Mouse (Mus musculus) heart, embryonic 15.5 days (tissue): ENCODE measurements at regions not wholly inside any gene's neighbourhood (a gene's known extent, or its start where the extent isn't known, plus 50 kb on each side); places are given as distances from the start of the nearest gene placed in this dataset.

Source experiments
- ATAC-seq: fragments of 200-750 bp; cut with Nextera tagmentation; replicated peaks from 2 replicates; pipeline ENCODE4 v1.8.0; 2017; ENCODE audit warnings: low read depth, moderate TSS enrichment; ENCODE audit not compliant: insufficient number of reproducible peaks, insufficient read depth, low FRiP score
- H3K27ac ChIP-seq: fragments of 300-500 bp; sonication (generic); 2 replicates; pipeline ENCODE4 v1.5.1; 2015; ENCODE audit warnings: mild to moderate bottlenecking, inconsistent platforms
- H3K27me3 ChIP-seq: fragments of 300-500 bp; sonication (generic); 2 replicates; pipeline ENCODE4 v1.6.1; 2015; ENCODE audit warnings: inconsistent platforms
- H3K36me3 ChIP-seq: fragments of 300-500 bp; sonication (generic); 2 replicates; pipeline ENCODE4 v1.6.1; 2015; ENCODE audit warnings: mild to moderate bottlenecking, inconsistent platforms
- H3K4me1 ChIP-seq: fragments of 300-500 bp; sonication (generic); replicated peaks from 2 replicates; pipeline ENCODE4 v1.6.1; 2015; ENCODE audit warnings: inconsistent platforms
- H3K4me2 ChIP-seq: fragments of 300-500 bp; sonication (generic); 2 replicates; pipeline ENCODE4 v1.6.1; 2015; ENCODE audit warnings: inconsistent platforms, mild to moderate bottlenecking, moderate library complexity
- H3K4me3 ChIP-seq: fragments of 300-500 bp; sonication (generic); 2 replicates; pipeline ENCODE4 v1.5.1; 2015; ENCODE audit warnings: mild to moderate bottlenecking, inconsistent platforms
- H3K9ac ChIP-seq: fragments of 300-500 bp; sonication (generic); 2 replicates; pipeline ENCODE4 v1.6.1; 2015; ENCODE audit warnings: mild to moderate bottlenecking, inconsistent platforms
- H3K9me3 ChIP-seq: fragments of 300-500 bp; sonication (generic); replicated peaks from 2 replicates; pipeline ENCODE4 v1.6.1; 2016; ENCODE audit warnings: inconsistent platforms
- WGBS: fragments of 180-500 bp; shearing (Covaris S2); methylation state at CpG from one replicate; pipeline ENCODE4 v1.1.7; 2015; ENCODE audit warnings: mixed read lengths; 5-methylcytosine and 5-hydroxymethylcytosine counted together

- WGBS = 60% methylated on average over 2 of the region's 2 CpGs
- Histone ChIP-seq H3K36me3 (no peaks in the 10 kb centered on the region), H3K4me2 (no peak overlapping the region), H3K27ac (no peak overlapping the region), H3K9ac (no peak overlapping the region), H3K9me3 (no peaks in the 10 kb centered on the region), H3K4me1 (no peaks in the 10 kb centered on the region), H3K27me3 (no peaks in the 10 kb centered on the region), H3K4me3 (no peak overlapping the region)
- no peak for ATAC-seq
Observed at GRCm38 (mm10) chr11:45750249-45750648, 101.6 kb upstream of the Clint1 start.

GRCm38 (mm10) chr11:45752237-45752636 is 99.6 kb upstream of the Clint1 start:
- H3K36me3 ChIP-seq = no peaks in the 10 kb centered on the region
- H3K27ac ChIP-seq = no peak overlapping the region
- no peaks in the 10 kb centered on the region for H3K4me1 ChIP-seq
- 26% methylated on average over 1 of the region's 1 CpGs for WGBS
- no peak overlapping the region for H3K9ac ChIP-seq
- H3K4me3 ChIP-seq = no peak overlapping the region
- no peaks in the 10 kb centered on the region for H3K9me3 ChIP-seq
- no peak overlapping the region for H3K4me2 ChIP-seq
- ATAC-seq = no peak
- H3K27me3 ChIP-seq = no peaks in the 10 kb centered on the region

GRCm38 (mm10) chr11:45752791-45753190 is 99.1 kb upstream of the Clint1 start:
- Histone ChIP-seq H3K4me1 (no peaks in the 10 kb centered on the region), H3K27ac (no peak overlapping the region), H3K36me3 (no peaks in the 10 kb centered on the region), H3K9me3 (no peaks in the 10 kb centered on the region), H3K4me3 (no peak overlapping the region), H3K9ac (no peak overlapping the region), H3K27me3 (no peaks in the 10 kb centered on the region), H3K4me2 (no peak overlapping the region)
- 63% methylated on average over 2 of the region's 2 CpGs for WGBS
- ATAC-seq = no peak

- H3K36me3 ChIP-seq = no peaks in the 10 kb centered on the region
- 0 out of 2 replicates have a peak, but pooled peaks cover 5% of the 10 kb centered on the region for H3K4me1 ChIP-seq
- H3K27me3 ChIP-seq = no peaks in the 10 kb centered on the region
- H3K27ac ChIP-seq = no peak overlapping the region
- ATAC-seq = no peak
- no peak overlapping the region for H3K4me3 ChIP-seq
- H3K4me2 ChIP-seq = no peak overlapping the region
- H3K9ac ChIP-seq = no peak overlapping the region
- WGBS = 43% methylated on average over 4 of the region's 4 CpGs
- no peaks in the 10 kb centered on the region for H3K9me3 ChIP-seq
Observed at GRCm38 (mm10) chr11:45767081-45767480, 84.8 kb upstream of the Clint1 start.

GRCm38 (mm10) chr11:45782435-45782834 is 69.4 kb upstream of the Clint1 start:
- 76% methylated on average over 4 of the region's 4 CpGs for WGBS

GRCm38 (mm10) chr11:45785806-45786205 is 66.0 kb upstream of the Clint1 start:
- WGBS = 90% methylated on average over 9 of the region's 9 CpGs
- H3K27ac ChIP-seq = no peak overlapping the region
- no peak overlapping the region for H3K4me3 ChIP-seq
- ATAC-seq = no peak
- H3K36me3 ChIP-seq = no peaks in the 10 kb centered on the region
- H3K27me3 ChIP-seq = no peaks in the 10 kb centered on the region
- H3K9ac ChIP-seq = no peak overlapping the region
- no peak overlapping the region for H3K4me2 ChIP-seq
- H3K4me1 ChIP-seq = no peaks in the 10 kb centered on the region
- no peaks in the 10 kb centered on the region for H3K9me3 ChIP-seq

More at GRCm38 (mm10) chr11:45782435-45782834, 69.4 kb upstream of the Clint1 start:
- no peak overlapping the region for H3K4me3 ChIP-seq
- H3K4me2 ChIP-seq = no peak overlapping the region
- no peaks in the 10 kb centered on the region for H3K4me1 ChIP-seq
- ATAC-seq = no peak
- H3K9ac ChIP-seq = no peak overlapping the region
- no peaks in the 10 kb centered on the region for H3K27me3 ChIP-seq
- H3K36me3 ChIP-seq = no peaks in the 10 kb centered on the region
- H3K9me3 ChIP-seq = no peaks in the 10 kb centered on the region
- no peak overlapping the region for H3K27ac ChIP-seq

- WGBS = 85% methylated on average over 5 of the region's 5 CpGs
- Histone ChIP-seq H3K27ac (no peak overlapping the region), H3K4me3 (no peak overlapping the region), H3K4me1 (no peaks in the 10 kb centered on the region), H3K36me3 (no peaks in the 10 kb centered on the region), H3K4me2 (no peak overlapping the region), H3K27me3 (no peaks in the 10 kb centered on the region), H3K9me3 (no peaks in the 10 kb centered on the region), H3K9ac (no peak overlapping the region)
- no peak for ATAC-seq
Observed at GRCm38 (mm10) chr11:45787408-45787807, 64.4 kb upstream of the Clint1 start.

- ATAC-seq = no peak
- Histone ChIP-seq H3K9ac (no peak overlapping the region), H3K36me3 (no peaks in the 10 kb centered on the region), H3K9me3 (no peaks in the 10 kb centered on the region), H3K4me1 (no peaks in the 10 kb centered on the region), H3K4me2 (no peak overlapping the region), H3K27me3 (no peaks in the 10 kb centered on the region), H3K27ac (no peak overlapping the region), H3K4me3 (no peak overlapping the region)
- 94% methylated on average over 3 of the region's 3 CpGs for WGBS
Observed at GRCm38 (mm10) chr11:45789886-45790285, 62.0 kb upstream of the Clint1 start.

GRCm38 (mm10) chr11:45790504-45790903 is 61.3 kb upstream of the Clint1 start:
- no peak overlapping the region for H3K9ac ChIP-seq
- WGBS = 79% methylated on average over 8 of the region's 8 CpGs

GRCm38 (mm10) chr11:45791696-45792095 is 60.2 kb upstream of the Clint1 start:
- 82% methylated on average over 2 of the region's 2 CpGs for WGBS
- no peak for ATAC-seq
- H3K36me3 ChIP-seq = no peaks in the 10 kb centered on the region

More at GRCm38 (mm10) chr11:45790504-45790903, 61.3 kb upstream of the Clint1 start:
- H3K4me2 ChIP-seq = no peak overlapping the region
- no peak for ATAC-seq
- no peaks in the 10 kb centered on the region for H3K9me3 ChIP-seq
- no peaks in the 10 kb centered on the region for H3K27me3 ChIP-seq
- no peak overlapping the region for H3K27ac ChIP-seq
- H3K4me3 ChIP-seq = no peak overlapping the region
- H3K4me1 ChIP-seq = no peaks in the 10 kb centered on the region
- no peaks in the 10 kb centered on the region for H3K36me3 ChIP-seq

GRCm38 (mm10) chr11:45794361-45794981 is 57.4 kb upstream of the Clint1 start:
- no peak for ATAC-seq
- H3K36me3 ChIP-seq = no peaks in the 10 kb centered on the region
- 71% methylated on average over 5 of the region's 5 CpGs for WGBS

More at GRCm38 (mm10) chr11:45791696-45792095, 60.2 kb upstream of the Clint1 start:
- Histone ChIP-seq H3K4me1 (0 out of 2 replicates have a peak, but pooled peaks cover 3% of the 10 kb centered on the region), H3K9me3 (no peaks in the 10 kb centered on the region), H3K9ac (no peak overlapping the region), H3K27ac (no peak overlapping the region), H3K4me2 (no peak overlapping the region), H3K27me3 (no peaks in the 10 kb centered on the region), H3K4me3 (no peak overlapping the region)

GRCm38 (mm10) chr11:45795322-45795721 is 56.5 kb upstream of the Clint1 start:
- Histone ChIP-seq H3K27me3 (no peaks in the 10 kb centered on the region), H3K36me3 (no peaks in the 10 kb centered on the region), H3K4me3 (no peak overlapping the region), H3K4me1 (peaks cover 6% of the 10 kb centered on the region), H3K9ac (no peak overlapping the region), H3K4me2 (no peak overlapping the region), H3K27ac (no peak overlapping the region), H3K9me3 (no peaks in the 10 kb centered on the region)
- ATAC-seq = no peak
- WGBS = 39% methylated on average over 6 of the region's 6 CpGs

More at GRCm38 (mm10) chr11:45794361-45794981, 57.4 kb upstream of the Clint1 start:
- Histone ChIP-seq H3K4me3 (no peak overlapping the region), H3K4me1 (peaks cover 6% of the 10 kb centered on the region), H3K9ac (no peak overlapping the region), H3K4me2 (no peak overlapping the region), H3K27me3 (no peaks in the 10 kb centered on the region), H3K9me3 (no peaks in the 10 kb centered on the region), H3K27ac (no peak overlapping the region)
